Mouse (Mus musculus) kidney, adult 2 months (tissue): ENCODE measurements around the gene Setd4.

Source experiments
- CTCF ChIP-seq: fragments of 200-500 bp; conservative IDR thresholded peaks from 2 replicates; pipeline ENCODE4 v1.5.1; 2011; ENCODE audit warnings: low read depth, mild to moderate bottlenecking, control low read depth, low read length, moderate library complexity, mixed read lengths; ENCODE audit not compliant: insufficient read depth, insufficient read length
- POLR2A ChIP-seq: fragments of 200-500 bp; IDR thresholded peaks from one replicate; pipeline ENCODE4 v1.6.1; 2011; ENCODE audit warnings: low read depth, low read length, control low read depth

- TF ChIP-seq CTCF = 0 out of 2 replicates have a peak, but pooled peaks have one; percentile 1
- peak; percentile 86 for TF ChIP-seq POLR2A
Observed at GRCm38 (mm10) chr16:93607669-93608101, 3.8 kb upstream of the Setd4 start.
